Mouse (Mus musculus): Measurements from ENCODE around the gene Scarf1.
"Not testable (repeated sequence)": the region's sequence is repeated elsewhere in the genome, so short reads cannot be mapped to it uniquely, and the experiment has no call there.

DNA sequence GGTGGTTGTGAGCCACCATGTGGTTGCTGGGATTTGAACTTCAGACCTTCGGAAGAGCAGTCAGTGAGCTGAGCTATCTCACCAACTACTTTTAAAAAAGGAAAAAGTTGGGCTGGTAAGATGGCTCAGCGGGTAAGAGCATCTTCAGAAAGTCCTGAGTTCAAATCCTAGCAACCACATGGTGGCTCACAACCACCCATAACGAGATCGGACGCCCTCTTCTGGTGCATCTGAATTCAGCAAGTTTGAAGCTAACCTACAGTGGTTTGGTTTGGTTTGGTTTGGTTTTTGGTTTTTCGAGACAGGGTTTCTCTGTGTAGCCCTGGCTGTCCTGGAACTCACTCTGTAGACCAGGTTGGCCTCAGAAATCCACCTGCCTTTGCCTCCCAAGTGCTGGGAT, 42.7 kb downstream of the Scarf1 start:
- TF ChIP-seq CTCF (conservative IDR thresholded peaks at IDR 0.05; ENCODE audit: low read length): 0 out of 2 replicates have a peak, but pooled peaks have one; percentile 9
- TF ChIP-seq POU5F1 (IDR thresholded peaks at IDR 0.05; ENCODE audit: borderline replicate concordance, low read length): not testable (repeated sequence)

Data from E14TG2a.4 (cell line).